Mouse (Mus musculus): ENCODE data around the gene Csnk1g1.

DNA sequence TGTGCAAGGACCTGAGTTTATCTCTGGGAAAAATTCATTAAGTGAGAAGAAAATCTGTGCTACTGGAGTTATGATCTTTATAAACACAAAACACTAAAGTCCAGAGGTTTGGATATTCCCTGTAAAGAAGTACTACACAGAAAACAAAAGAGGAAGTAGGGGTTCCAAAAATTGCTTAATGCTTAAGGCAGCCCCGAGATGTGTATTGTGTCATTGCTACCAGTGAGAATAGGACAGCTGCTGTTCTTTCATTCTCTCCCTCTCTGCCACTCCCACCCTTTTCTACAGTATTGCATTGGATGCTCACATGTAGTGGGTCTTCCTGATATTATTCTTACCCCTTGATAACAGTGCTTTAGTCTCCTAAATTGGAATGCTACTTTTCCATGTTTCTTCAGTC is 74.1 kb downstream of the Csnk1g1 start:
- TF ChIP-seq GATA1 (IDR thresholded peaks at IDR 0.05; ENCODE audit: borderline replicate concordance, low read length): no peak
- TF ChIP-seq FLI1 (IDR thresholded peaks at IDR 0.05; ENCODE audit: low read length): no peak

All from megakaryocyte, embryonic 14.5 days (primary cell).